Mouse (Mus musculus) kidney, embryonic 15.5 days (tissue): ENCODE results near the gene Bean1. TPM values are rescaled to one million over a fixed set of nuclear protein-coding genes. Genes with fewer than 3 reads are reported as not detected.

Experiments used
- ATAC-seq: fragments of 200-750 bp; cut with Nextera tagmentation; replicated peaks from 2 replicates; pipeline ENCODE4 v1.8.0; 2017; ENCODE audit warnings: moderate TSS enrichment; ENCODE audit not compliant: low FRiP score
- H3K27ac ChIP-seq: fragments of 300-500 bp; sonication (generic); 2 replicates; pipeline ENCODE4 v1.5.1; 2015; ENCODE audit warnings: mild to moderate bottlenecking, inconsistent platforms
- H3K27me3 ChIP-seq: fragments of 300-500 bp; sonication (generic); 2 replicates; pipeline ENCODE4 v1.6.1; 2015; ENCODE audit warnings: inconsistent platforms
- H3K36me3 ChIP-seq: fragments of 300-500 bp; sonication (generic); 2 replicates; pipeline ENCODE4 v1.6.1; 2015; ENCODE audit warnings: inconsistent platforms
- H3K4me1 ChIP-seq: fragments of 300-500 bp; sonication (generic); 2 replicates; pipeline ENCODE4 v1.6.1; 2015; ENCODE audit warnings: inconsistent platforms
- H3K4me2 ChIP-seq: fragments of 300-500 bp; sonication (generic); 2 replicates; pipeline ENCODE4 v1.6.1; 2015; ENCODE audit warnings: moderate library complexity, mild to moderate bottlenecking, inconsistent platforms
- H3K4me3 ChIP-seq: fragments of 300-500 bp; sonication (generic); replicated peaks from 2 replicates; pipeline ENCODE4 v1.5.1; 2015; ENCODE audit warnings: mild to moderate bottlenecking, inconsistent platforms
- H3K9ac ChIP-seq: fragments of 300-500 bp; sonication (generic); 2 replicates; pipeline ENCODE4 v1.6.1; 2015; ENCODE audit warnings: mild to moderate bottlenecking, inconsistent platforms
- H3K9me3 ChIP-seq: fragments of 300-500 bp; sonication (generic); replicated peaks from 2 replicates; pipeline ENCODE4 v1.6.1; 2016; ENCODE audit warnings: inconsistent platforms
- WGBS: fragments of 180-500 bp; shearing (Covaris S2); methylation state at CpG from one replicate; pipeline ENCODE4 v1.1.7; 2015; ENCODE audit warnings: mixed read lengths; 5-methylcytosine and 5-hydroxymethylcytosine counted together
- polyA plus RNA-seq: library from polyadenylated mRNA; unstranded; fragments of >200 nt; fragmentation: Nextera tagmentation; extraction: Ambion mirVana; gene quantifications from 2 replicates; pipeline ENCODE4 v1.2.1, GENCODE M21; 2015

Bean1 gene
- 2.1 and 2.4 TPM in 2 replicates for polyA plus RNA-seq

DNA sequence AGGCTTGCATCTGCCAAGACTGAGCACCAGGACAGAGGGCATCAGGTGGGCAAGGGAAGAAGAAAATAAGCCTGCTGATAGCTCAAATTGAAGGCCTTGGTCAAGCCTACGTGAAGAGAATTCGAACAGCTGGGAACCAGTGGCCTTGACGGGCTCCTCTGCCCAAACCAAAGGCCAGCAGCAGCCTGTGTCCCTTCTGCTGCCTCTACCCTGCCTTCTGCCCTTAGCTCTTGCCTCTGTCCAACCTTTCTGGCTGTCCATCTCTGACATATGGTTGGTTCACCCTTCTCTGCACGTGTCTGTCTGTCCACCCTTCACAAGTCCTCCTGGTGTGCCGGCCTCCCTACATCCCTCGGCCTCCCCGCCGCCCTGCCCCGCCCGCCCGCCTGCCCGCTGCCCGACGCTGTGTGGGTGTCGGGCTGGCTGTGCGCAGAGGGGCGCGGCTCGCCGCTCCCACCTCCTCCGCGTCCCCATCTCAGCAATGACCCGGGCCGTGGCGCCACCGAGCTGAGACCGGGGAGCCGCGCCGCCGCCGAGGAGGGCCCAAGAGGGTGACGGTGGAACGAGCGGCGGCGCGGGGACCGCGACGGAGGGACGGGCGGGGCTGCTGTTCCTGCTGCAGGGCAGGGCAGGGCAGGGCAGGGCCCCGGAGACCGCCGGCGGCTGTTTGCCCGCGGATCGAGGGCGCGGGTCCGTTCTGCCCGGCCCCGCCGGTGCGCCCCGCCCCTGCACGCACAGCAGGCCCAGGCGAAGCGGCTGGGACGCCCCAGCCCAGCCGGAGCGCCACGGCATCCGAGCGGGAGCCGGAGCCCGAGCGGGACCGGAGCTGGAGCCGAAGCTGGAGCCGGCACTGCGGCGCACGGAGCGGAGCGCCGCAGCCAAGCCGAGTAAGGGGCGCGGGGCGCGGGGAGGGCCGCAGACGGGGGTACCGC is at the start of gene Bean1:
Gene Bean1 (plus strand): TSS at position 325 of the 932 bp plus-strand sequence.
- Histone ChIP-seq H3K4me2 (peak within 1 kb of the TSS; percentile 99), H3K9ac (peak within 1 kb of the TSS; percentile 63), H3K4me1 (peaks cover 12% of the 10 kb centered on the region), H3K36me3 (no peaks in the 10 kb centered on the region), H3K27ac (0 out of 2 replicates have a peak within 1 kb of the TSS, but pooled peaks have one; percentile 22), H3K4me3 (peak within 1 kb of the TSS; percentile 64), H3K27me3 (peaks cover 52% of the 10 kb centered on the region), H3K9me3 (no peaks in the 10 kb centered on the region)
- ATAC-seq = peak; percentile 91
- 1% methylated on average over 83 of the region's 87 CpGs for WGBS

DNA sequence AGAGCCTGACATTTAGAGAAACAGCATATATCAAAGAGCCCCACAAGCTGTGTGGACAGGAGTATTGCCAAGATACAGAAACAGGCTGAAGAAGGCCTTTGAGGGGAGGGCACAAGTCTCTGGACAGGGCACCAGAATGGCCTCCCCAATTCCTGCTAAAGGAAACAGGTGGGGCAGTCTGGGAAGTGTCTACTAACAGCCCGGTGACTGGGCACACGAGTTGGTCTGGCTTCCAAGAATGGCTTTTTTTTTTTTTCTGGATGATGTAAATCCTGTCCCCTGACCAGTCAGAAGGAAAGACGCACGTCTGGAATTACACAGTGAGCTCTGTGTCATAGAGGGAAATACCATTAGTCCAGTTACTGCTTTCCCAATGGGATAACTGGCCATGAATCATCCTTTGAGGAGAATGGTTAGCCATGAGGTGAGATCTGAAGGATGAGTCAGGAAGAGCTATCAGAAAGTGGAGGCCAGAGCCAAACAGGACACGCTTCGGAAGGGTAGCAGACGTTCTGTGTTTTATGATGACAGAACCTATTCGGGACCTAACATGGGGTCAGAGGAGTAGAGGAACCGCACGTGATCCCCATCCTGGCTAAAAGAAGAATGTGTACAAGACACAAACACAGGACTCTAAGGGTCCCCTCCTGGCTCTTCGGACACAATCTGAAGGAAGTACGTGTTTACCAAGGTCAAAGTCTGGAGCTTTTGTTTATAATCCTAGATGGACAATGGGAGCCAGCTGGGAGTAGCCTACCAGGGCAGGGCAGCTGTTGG is 48.4 kb upstream of the Bean1 start:
- Histone ChIP-seq H3K27me3 (no peaks in the 10 kb centered on the region), H3K4me3 (no peak overlapping the region), H3K36me3 (no peaks in the 10 kb centered on the region), H3K27ac (no peak overlapping the region), H3K9me3 (no peaks in the 10 kb centered on the region), H3K4me1 (no peaks in the 10 kb centered on the region), H3K9ac (no peak overlapping the region), H3K4me2 (no peak overlapping the region)
- WGBS = 72% methylated on average over 12 of the region's 12 CpGs
- ATAC-seq = no peak; the same call in 1 of the 2 replicates

DNA sequence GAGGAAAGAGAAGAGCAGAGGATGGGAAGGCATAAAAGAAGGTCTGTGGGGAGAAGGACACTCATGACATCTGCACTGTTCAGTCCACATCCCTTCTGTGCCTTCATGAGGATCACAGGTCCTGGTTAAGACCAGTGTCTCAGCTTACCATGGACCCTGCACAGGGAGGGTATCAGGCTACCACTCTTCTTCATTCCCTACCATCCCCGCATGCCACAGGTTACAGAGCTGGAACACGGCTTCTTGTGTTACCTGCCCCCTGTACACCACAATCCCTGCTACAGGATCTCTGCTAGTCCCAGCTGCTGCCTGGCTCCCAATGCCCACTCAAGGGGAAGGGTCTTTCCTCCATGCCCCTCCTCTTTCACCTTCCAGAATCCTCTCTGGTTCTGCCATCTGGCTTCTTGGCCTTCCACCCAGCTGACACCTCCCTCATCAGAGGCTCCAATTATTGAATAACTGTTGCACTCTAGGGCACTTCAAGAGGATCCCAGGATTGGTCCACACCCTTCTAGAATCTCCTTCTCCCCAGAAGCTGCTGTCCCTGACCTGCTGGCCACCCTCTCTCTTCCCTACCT is 47.1 kb upstream of the Bean1 start:
- Histone ChIP-seq H3K36me3 (no peaks in the 10 kb centered on the region), H3K9me3 (no peaks in the 10 kb centered on the region), H3K9ac (no peak overlapping the region), H3K4me3 (no peak overlapping the region), H3K27ac (no peak overlapping the region), H3K4me1 (no peaks in the 10 kb centered on the region), H3K4me2 (no peak overlapping the region), H3K27me3 (no peaks in the 10 kb centered on the region)
- ATAC-seq = peak; percentile 79
- WGBS = 52% methylated on average over 2 of the region's 2 CpGs

DNA sequence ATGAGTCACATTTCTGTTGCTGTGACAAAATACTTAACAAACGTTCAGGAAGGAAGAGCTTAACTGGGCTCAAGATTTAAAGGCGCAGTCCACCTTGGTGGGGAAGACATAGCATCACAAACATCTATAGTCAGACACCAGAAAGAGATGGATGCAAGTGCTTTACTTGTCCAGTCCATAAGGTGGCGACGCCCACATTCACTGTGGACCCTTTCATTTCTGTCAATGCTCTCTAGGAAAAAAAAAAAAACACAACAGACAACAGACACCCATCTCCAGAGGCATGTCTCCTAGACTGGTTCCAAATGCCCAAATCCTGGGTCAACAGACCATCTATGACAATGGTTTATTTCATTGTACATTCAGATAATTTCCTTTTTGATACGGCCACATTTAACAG is 45.7 kb upstream of the Bean1 start:
- no peak for ATAC-seq
- 79% methylated on average over 5 of the region's 5 CpGs for WGBS

DNA sequence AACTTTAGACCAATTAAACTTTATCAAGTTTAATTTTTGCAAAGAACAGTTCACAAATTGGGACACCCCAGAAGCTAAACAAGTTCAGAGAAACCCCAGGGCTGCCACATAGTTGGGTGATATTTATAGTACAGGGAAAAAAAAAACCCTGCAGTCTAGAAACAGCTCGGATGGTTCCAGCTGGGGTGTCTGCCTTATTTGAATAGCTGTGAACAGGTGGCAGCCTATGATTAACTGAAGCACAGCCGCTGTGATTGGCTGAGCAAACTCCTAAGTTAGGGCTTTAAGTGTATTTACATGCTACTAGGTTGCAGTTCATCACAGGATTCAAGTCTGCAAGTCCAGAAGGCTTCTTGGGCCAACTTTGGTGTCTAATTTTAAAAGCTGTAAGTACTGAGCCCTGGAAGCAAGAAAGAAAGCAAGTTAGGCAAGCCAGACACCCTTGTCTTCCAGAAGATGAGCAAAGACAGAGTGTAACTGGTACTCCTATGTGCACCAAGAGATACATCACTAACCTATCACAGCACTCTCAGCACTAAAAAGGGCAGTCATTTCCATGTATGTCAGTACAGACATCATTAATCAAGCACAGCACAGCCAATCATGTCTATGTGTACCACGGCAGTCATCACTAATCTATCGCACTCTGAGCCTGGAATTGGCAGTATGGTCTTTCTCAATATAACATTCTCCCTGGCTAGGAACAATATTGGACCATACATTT is 42.9 kb upstream of the Bean1 start:
- Histone ChIP-seq H3K36me3 (no peaks in the 10 kb centered on the region), H3K9me3 (no peaks in the 10 kb centered on the region), H3K4me3 (no peak overlapping the region), H3K4me1 (no peaks in the 10 kb centered on the region), H3K27me3 (no peaks in the 10 kb centered on the region), H3K27ac (no peak overlapping the region), H3K4me2 (no peak overlapping the region), H3K9ac (no peak overlapping the region)
- WGBS = 68% methylated on average over 4 of the region's 4 CpGs
- no peak for ATAC-seq

More for the DNA sequence above, 45.7 kb upstream of the Bean1 start:
- Histone ChIP-seq H3K36me3 (no peaks in the 10 kb centered on the region), H3K9ac (no peak overlapping the region), H3K27me3 (no peaks in the 10 kb centered on the region), H3K4me3 (no peak overlapping the region), H3K27ac (no peak overlapping the region), H3K9me3 (no peaks in the 10 kb centered on the region), H3K4me2 (no peak overlapping the region), H3K4me1 (no peaks in the 10 kb centered on the region)

DNA sequence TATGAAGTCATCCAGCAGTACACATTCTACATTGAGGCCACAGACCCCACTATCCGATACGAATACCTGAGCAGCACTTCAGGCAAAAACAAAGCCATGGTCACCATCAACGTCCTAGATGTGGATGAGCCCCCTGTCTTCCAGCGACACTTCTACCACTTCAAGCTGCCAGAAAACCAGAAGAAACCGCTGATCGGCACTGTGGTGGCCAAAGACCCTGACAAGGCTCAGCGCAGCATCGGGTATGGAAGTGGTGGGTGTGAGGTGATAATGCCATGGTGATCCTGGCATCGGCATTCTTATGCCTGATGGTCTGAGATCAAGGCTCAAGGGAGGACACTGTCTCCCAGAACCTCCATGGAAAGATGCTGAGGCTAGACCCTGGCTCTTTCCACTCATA is 39.3 kb upstream of the Bean1 start:
- no peak overlapping the region for H3K9ac ChIP-seq
- no peak overlapping the region for H3K4me2 ChIP-seq
- no peak overlapping the region for H3K4me3 ChIP-seq
- ATAC-seq = no peak
- H3K27me3 ChIP-seq = no peaks in the 10 kb centered on the region
- WGBS = 94% methylated on average over 9 of the region's 9 CpGs
- no peaks in the 10 kb centered on the region for H3K36me3 ChIP-seq
- H3K27ac ChIP-seq = no peak overlapping the region
- no peaks in the 10 kb centered on the region for H3K4me1 ChIP-seq
- H3K9me3 ChIP-seq = no peaks in the 10 kb centered on the region

DNA sequence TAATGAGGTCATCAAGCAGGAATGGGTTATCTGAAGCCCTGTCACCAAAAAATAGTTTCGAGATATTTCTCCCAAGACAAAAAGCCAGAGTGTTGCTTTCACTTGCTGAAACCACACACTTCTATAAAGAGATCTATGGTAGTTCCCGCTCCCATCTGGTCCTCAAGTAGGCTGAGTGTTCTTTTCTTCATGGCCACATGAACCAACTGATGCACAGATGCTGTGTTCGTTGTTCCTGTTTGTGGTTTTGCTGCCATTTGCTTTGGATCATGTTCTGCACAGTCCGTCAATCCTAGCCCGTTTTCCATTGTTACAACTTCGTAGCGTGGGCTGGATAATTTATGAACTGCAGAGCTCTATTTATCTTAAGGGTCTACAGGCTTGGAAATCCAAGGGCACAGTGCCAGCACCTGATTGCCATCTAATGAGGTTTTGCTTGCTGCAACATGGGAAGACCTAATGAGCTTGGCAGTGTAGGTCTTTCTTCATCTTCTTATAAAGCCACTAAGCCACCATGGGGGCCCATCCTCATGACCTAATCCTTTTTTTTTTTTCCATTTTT is 38.7 kb upstream of the Bean1 start:
- no peaks in the 10 kb centered on the region for H3K36me3 ChIP-seq
- no peak overlapping the region for H3K4me2 ChIP-seq
- no peaks in the 10 kb centered on the region for H3K9me3 ChIP-seq
- no peak overlapping the region for H3K27ac ChIP-seq
- H3K4me3 ChIP-seq = no peak overlapping the region
- WGBS = 68% methylated on average over 7 of the region's 7 CpGs
- no peak overlapping the region for H3K9ac ChIP-seq
- no peak for ATAC-seq
- H3K4me1 ChIP-seq = no peaks in the 10 kb centered on the region
- no peaks in the 10 kb centered on the region for H3K27me3 ChIP-seq

DNA sequence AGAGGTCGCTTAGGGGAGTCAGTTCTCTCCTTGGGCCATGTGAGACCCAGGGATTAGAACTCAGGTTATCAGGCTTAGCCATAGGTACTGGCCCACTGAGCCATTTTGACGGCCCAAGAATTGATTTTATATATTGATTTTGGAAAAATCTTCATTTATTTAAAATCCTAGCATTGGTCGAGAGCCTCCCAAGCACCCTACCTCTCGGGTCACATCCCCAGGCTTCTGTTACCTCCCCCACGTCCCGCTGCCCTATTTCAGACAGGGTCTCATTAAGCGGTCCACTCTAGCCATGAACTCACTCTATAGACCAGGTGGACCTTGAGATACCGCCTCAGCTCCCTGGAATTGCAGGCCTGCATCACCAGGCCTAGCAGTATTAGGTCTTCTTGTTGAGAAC is 35.7 kb upstream of the Bean1 start:
- H3K4me1 ChIP-seq = no peaks in the 10 kb centered on the region
- H3K9me3 ChIP-seq = no peaks in the 10 kb centered on the region
- 90% methylated on average over 8 of the region's 8 CpGs for WGBS
- no peak for ATAC-seq
- H3K9ac ChIP-seq = no peak overlapping the region
- H3K4me2 ChIP-seq = no peak overlapping the region
- no peaks in the 10 kb centered on the region for H3K27me3 ChIP-seq
- H3K27ac ChIP-seq = no peak overlapping the region
- H3K4me3 ChIP-seq = no peak overlapping the region
- no peaks in the 10 kb centered on the region for H3K36me3 ChIP-seq

DNA sequence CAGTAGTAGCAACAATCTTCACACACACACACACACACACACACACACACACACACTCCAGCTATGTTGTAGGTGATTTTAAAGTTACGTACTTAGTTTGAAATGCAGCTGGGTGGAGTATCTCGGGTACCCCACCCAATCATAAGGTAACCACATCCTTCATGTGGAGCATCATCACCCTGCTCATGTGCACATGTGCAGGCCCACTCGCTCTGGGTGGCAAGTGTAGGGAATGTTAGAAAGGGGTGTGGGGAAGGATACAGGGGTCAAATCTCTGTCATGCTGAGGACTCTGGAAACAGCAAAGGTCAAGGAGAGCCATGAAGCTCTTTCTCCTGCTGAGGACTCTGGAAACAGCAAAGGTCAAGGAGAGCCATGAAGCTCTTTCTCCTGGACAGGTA is 34.0 kb upstream of the Bean1 start:
- H3K4me1 ChIP-seq = no peaks in the 10 kb centered on the region
- no peaks in the 10 kb centered on the region for H3K27me3 ChIP-seq
- H3K4me3 ChIP-seq = no peak overlapping the region
- no peak overlapping the region for H3K4me2 ChIP-seq
- H3K9me3 ChIP-seq = no peaks in the 10 kb centered on the region
- H3K27ac ChIP-seq = no peak overlapping the region
- 93% methylated on average over 3 of the region's 3 CpGs for WGBS
- no peak overlapping the region for H3K9ac ChIP-seq
- no peaks in the 10 kb centered on the region for H3K36me3 ChIP-seq
- no peak for ATAC-seq

DNA sequence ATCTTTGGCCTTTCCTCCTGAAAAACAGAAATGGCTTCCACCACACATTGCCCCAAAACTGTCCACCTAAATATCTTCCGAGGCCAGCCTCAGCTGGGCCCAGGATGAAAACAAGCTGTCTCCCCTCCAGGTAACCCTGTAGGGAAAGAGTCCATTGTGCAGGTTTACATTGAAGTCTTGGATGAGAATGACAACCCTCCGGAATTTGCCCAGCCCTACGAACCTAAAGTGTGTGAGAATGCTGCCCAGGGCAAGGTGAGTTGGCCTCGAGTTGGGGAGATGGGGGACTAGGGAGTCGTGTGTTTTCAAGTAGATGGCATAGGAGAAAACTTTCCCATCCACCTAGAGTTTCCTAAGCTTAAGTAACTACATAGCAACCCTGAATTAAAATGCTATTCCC is 32.6 kb upstream of the Bean1 start:
- H3K4me1 ChIP-seq = no peaks in the 10 kb centered on the region
- no peak for ATAC-seq
- H3K4me3 ChIP-seq = no peak overlapping the region
- no peaks in the 10 kb centered on the region for H3K27me3 ChIP-seq
- no peak overlapping the region for H3K4me2 ChIP-seq
- H3K9ac ChIP-seq = no peak overlapping the region
- 86% methylated on average over 5 of the region's 5 CpGs for WGBS
- no peaks in the 10 kb centered on the region for H3K9me3 ChIP-seq
- no peaks in the 10 kb centered on the region for H3K36me3 ChIP-seq
- no peak overlapping the region for H3K27ac ChIP-seq

DNA sequence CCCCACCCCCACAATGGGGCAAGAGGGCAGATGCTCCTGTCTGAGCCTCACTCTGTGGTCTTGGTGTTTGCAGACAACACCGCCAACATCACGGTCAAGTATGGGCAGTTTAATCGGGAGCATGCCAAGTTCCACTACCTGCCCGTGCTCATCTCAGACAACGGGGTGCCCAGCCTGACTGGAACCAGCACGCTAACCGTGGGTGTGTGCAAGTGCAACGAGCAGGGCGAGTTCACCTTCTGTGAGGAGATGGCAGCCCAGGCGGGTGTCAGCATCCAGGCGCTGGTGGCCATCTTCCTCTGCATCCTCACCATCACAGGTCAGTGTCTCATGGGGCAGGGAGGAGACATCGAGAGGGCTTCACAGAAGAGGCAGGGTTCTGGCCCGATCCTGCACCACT is 29.6 kb upstream of the Bean1 start:
- Histone ChIP-seq H3K27ac (no peak overlapping the region), H3K36me3 (no peaks in the 10 kb centered on the region)
- WGBS = 83% methylated on average over 13 of the region's 13 CpGs

More for the DNA sequence above, 29.6 kb upstream of the Bean1 start:
- Histone ChIP-seq H3K9me3 (no peaks in the 10 kb centered on the region), H3K27me3 (no peaks in the 10 kb centered on the region), H3K9ac (no peak overlapping the region), H3K4me1 (no peaks in the 10 kb centered on the region), H3K4me3 (no peak overlapping the region), H3K4me2 (no peak overlapping the region)
- no peak for ATAC-seq
